Mouse (Mus musculus): ENCODE measurements around the gene Mtrf1.
"Not testable (repeated sequence)": the region's sequence is repeated elsewhere in the genome, so short reads cannot be mapped to it uniquely, and the experiment has no call there.

Gene Mtrf1

GRCm38 (mm10) chr14:79451681-79452590 is 54.4 kb downstream of the Mtrf1 start, which contains the start of gene Kbtbd6:
Gene Kbtbd6 (plus strand): TSS chr14:79451835.
- peak; percentile 82 for DNase-seq

GRCm38 (mm10) chr14:79452591-79452934 is 55.0 kb downstream of the Mtrf1 start:
- DNase-seq = not testable (repeated sequence)

GRCm38 (mm10) chr14:79460401-79460800 is 62.8 kb downstream of the Mtrf1 start:
- no peak for DNase-seq

- no peak for DNase-seq
Observed at GRCm38 (mm10) chr14:79460988-79461387, 63.4 kb downstream of the Mtrf1 start.

- DNase-seq = no peak
Observed at GRCm38 (mm10) chr14:79465623-79466022, 68.1 kb downstream of the Mtrf1 start.

- DNase-seq = peak; percentile 59
Observed at GRCm38 (mm10) chr14:79467621-79468020, 70.0 kb downstream of the Mtrf1 start.

Measured in right cerebral cortex, adult 18-20 months (tissue).